Mouse (Mus musculus): Measurements from ENCODE around the gene Chd4.
A peak's percentile ranks its signal among the peaks of the same experiment; 100 is the strongest.
"Not testable (repeated sequence)": the region's sequence is repeated elsewhere in the genome, so short reads cannot be mapped to it uniquely, and the experiment has no call there.

Gene Chd4

DNA sequence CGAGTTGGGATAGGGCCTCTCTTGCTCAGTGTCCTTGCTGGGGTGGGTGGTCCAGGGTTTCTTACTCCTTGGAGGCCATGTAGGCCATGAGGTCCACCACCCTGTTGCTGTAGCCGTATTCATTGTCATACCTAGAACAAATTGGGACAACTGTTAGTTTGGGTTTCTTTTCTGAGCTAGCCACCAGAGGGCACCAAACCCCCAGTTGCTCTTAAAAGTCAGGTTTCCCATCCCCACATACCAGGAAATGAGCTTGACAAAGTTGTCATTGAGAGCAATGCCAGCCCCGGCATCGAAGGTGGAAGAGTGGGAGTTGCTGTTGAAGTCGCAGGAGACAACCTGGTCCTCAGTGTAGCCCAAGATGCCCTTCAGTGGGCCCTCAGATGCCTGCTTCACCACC, 66.2 kb downstream of the Chd4 start:
- DNase-seq (ENCODE audit: low spot score): peak; percentile 69

DNA sequence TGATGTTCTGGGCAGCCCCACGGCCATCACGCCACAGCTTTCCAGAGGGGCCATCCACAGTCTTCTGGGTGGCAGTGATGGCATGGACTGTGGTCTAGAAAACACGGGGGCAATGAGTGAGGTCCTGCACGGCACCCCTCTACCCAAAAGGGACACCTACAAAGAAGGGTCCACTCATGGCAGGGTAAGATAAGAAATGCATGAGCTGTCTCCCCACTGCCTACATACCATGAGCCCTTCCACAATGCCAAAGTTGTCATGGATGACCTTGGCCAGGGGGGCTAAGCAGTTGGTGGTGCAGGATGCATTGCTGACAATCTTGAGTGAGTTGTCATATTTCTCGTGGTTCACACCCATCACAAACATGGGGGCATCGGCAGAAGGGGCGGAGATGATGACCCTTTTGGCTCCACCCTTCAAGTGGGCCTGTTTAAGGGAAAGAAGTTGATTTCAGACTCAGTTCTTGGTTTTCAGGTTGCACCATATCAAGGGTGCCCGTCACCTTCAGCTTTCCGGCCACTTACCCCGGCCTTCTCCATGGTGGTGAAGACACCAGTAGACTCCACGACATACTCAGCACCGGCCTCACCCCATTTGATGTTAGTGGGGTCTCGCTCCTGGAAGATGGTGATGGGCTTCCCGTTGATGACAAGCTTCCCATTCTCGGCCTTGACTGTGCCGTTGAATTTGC, 67.0 kb downstream of the Chd4 start:
- DNase-seq (ENCODE audit: low spot score): not testable (repeated sequence)

DNA sequence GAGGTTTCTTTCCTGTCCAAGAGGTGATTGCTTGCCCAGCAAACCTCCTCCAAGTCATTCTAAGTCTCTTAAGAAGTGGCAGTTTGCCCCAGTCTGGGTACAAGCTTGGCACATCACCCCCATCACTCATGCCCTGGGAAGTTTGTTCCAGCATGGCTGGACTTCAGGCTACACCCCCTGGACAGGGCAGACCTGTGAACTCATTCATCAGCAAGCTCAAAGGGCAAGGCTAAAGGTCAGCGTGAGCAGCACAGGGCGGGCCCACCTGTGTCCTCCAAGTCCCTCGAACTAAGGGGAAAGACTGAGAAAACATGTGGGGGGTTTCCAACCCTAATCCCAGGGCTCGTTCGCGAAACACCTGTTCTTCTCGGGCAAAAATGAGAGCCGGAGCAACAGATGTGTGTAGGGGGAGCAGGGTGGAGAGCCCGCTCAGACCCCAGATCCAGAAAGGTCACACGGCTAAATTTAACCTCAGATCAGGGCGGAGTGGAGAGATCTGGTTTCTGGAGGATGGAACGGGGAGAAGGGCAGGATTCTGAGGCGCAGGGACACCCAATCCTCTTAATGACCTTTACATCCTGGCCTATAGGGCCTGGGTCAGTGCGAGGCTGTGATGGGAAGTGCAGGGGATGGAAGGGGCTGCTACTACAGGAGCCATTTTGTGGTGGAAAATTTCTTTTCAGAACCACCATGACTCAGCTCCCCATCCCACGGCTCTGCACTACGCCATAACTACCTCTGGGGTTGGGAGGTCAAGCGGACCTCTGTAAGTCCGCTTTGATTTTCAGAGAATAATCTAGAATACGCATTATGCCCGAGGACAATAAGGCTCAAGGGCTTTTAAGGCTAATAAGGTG, 68.2 kb downstream of the Chd4 start:
- DNase-seq (ENCODE audit: low spot score): no peak

DNA sequence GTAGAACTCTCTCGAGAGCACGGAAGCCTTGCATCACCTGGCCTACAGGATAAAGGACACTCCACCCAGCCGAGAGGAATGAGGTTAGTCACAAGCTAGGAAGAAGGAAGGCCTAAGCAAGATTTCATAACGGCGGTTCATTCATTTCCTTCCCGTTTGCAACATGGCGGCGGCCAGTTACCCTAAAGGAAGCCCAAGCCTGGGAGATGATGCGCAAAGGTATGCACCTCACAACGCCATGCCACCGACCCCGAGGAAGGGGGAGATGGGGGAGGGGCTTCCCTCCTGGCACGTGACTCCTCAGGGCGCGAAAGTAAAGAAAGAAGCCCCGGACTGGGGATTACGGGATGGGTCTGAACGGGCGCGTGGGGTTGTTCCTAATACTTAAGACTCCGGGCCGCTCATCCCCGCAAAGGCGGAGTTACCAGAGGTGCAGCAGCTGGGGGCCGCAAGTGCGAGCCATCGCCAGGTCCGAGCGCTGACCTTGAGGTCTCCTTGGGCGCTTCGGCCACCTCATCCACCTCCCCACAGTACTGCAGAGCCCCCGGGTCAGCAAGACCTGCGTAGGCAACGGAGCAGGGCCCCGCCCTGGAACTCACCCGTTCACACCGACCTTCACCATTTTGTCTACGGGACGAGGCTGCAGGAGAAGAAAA, 69.0 kb downstream of the Chd4 start:
- DNase-seq (ENCODE audit: low spot score): peak; percentile 88

- peak; percentile 98 for DNase-seq (ENCODE audit: low spot score)
Measured at GRCm38 (mm10) chr6:125165328-125165891, 69.6 kb downstream of the Chd4 start.

- DNase-seq (ENCODE audit: low spot score): peak; percentile 91
Measured at GRCm38 (mm10) chr6:125166051-125166751, 70.4 kb downstream of the Chd4 start, which contains the start of gene Gapdh. Gapdh (minus strand) TSS chr6:125166467.

DNA sequence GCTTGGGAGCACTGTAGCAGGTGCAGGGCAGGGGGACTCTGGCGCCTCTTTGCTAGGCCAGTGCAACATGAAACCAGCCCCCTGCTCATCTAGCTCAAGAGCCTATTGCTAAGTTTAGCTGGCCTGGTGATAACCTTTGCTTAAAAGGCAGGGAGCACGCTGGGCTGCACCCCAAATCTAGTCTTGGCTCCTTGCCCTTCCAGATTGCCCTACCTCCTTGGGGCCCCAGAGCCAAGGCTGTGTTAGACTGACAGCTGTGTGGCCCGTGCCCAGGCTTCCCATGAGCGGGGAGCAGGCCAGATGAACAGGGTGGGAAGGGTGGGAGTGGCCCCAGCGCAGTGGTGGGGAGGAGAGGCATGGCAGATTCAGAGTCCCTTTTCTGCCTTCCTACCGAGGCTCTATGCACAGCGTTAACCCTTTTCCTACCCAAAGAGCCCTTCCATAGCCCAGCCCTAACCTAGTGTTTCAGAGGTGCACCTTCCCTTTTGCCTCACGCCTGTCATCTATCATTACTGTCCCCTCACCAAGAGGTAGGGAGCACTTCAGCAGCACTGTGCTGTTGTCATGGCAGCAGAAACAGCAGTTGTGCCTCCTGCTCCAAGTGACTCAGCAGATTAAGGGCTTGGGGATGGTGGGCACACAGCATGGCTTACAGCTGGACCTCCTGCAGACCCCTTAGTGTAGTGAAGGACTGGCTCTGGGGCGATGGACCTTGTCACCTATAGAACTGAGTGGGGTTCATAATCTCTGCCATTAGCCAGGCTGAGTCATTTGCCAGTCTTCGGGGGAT, 71.3 kb downstream of the Chd4 start:
- peak; percentile 67 for DNase-seq (ENCODE audit: low spot score)

DNA sequence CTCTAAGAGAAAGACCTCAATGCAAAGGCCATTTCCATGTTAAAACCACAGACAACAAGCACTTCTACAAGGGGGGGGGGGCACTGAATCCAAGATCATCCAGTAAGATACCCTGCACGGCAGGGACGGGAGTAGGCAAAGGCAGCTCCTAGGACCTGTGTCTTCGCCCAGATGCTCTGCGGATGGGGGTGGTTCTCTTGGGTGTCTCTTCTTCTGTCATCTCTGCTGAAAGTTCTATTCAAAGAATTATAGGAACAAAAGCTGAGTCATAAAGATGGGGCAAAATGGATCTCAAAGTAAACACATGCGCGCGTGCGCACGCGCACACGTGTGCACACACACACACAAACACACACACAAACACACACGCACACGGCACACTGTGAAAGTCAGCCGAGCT, 72.3 kb downstream of the Chd4 start:
- DNase-seq (ENCODE audit: low spot score): no peak

DNA sequence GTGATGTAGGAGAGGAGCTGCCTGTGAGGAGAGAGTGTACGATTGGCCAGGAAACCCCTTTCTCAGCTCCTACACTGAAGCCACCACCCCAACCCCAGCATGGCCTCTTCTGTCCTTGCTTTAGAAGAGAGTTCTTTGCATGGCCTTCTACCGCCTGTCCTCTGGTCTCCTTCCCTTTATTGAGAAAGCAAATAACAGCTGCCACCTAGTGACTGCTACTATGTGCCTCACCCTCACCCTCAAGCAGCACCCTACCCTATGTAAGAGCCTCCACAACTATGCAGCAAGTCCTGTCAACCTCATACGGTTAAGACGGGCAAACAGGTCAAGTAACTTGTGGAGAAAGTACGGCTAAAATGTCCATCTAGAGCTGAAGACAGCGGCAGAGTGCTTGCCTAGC, 74.4 kb downstream of the Chd4 start:
- DNase-seq (ENCODE audit: low spot score): no peak

- DNase-seq (ENCODE audit: low spot score): no peak
Measured at GRCm38 (mm10) chr6:125172474-125172873, 76.7 kb downstream of the Chd4 start.

GRCm38 (mm10) chr6:125173256-125173655, 77.5 kb downstream of the Chd4 start:
- DNase-seq (ENCODE audit: low spot score): no peak

DNA sequence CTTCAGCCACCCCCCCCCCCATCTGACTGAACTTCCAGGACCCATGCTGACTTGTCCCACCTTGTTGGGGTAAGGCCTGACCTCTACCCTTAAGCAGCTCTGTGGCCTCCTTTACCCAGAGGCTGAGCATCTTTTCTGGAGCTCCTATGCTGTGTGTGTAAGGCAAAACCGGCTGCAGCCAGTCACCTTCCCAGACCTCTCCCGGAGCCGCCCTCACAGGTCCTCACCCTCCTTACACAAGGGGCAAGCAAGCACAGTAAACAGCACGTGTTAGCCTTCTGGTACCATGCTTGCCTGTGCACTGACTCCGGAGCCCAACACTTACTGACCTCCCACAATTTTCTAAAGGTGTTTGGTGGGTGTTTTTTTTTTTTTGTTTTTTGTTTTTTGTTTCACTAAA, 79.7 kb downstream of the Chd4 start:
- no peak for DNase-seq (ENCODE audit: low spot score)

DNA sequence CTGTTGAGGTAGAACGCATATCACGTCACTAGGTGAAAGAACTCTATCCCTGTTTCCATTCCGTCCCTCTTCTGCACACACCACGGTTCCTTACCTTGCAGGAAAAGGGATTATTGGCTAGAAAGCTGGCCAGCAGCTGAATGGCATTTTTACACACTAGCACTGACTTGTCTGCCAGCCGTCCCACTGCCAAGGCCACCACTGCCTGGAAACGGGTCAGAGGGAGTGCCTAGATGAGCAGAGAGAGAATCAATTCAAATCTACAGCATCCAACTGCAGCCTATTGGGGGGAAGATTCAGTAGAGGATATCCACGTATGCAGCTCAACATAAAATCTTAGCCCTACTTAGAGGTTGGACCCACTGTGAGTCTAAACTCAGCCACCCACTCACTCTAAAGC, 83.8 kb downstream of the Chd4 start:
- DNase-seq (ENCODE audit: low spot score): no peak
